Mouse (Mus musculus): ENCODE measurements around the gene Acaa1b.

Acaa1b gene

GRCm38 (mm10) chr9:119144696-119145095, 12.2 kb downstream of the Acaa1b start:
- no peak for DNase-seq (ENCODE audit: extremely low read depth, low read depth)

GRCm38 (mm10) chr9:119143372-119143771, 13.5 kb downstream of the Acaa1b start:
- no peak for DNase-seq (ENCODE audit: extremely low read depth, low read depth)

- no peak for DNase-seq (ENCODE audit: extremely low read depth, low read depth)
Observed at GRCm38 (mm10) chr9:119142066-119142465, 14.8 kb downstream of the Acaa1b start.

- DNase-seq (ENCODE audit: extremely low read depth, low read depth) = no peak
Observed at GRCm38 (mm10) chr9:119138836-119139235, 18.1 kb downstream of the Acaa1b start.

GRCm38 (mm10) chr9:119130692-119131091, 26.2 kb downstream of the Acaa1b start:
- peak; percentile 33 for DNase-seq (ENCODE audit: extremely low read depth, low read depth)

- no peak for DNase-seq (ENCODE audit: extremely low read depth, low read depth)
Observed at GRCm38 (mm10) chr9:119128436-119129181, 28.3 kb downstream of the Acaa1b start.

- no peak for DNase-seq (ENCODE audit: extremely low read depth, low read depth)
Observed at GRCm38 (mm10) chr9:119122596-119123369, 34.1 kb downstream of the Acaa1b start.

GRCm38 (mm10) chr9:119120168-119120560, 36.7 kb downstream of the Acaa1b start:
- DNase-seq (ENCODE audit: extremely low read depth, low read depth) = no peak

- no peak for DNase-seq (ENCODE audit: extremely low read depth, low read depth)
Observed at GRCm38 (mm10) chr9:119119409-119120167, 37.3 kb downstream of the Acaa1b start.

GRCm38 (mm10) chr9:119114911-119115310, 42.0 kb downstream of the Acaa1b start:
- DNase-seq (ENCODE audit: extremely low read depth, low read depth) = no peak

- no peak for DNase-seq (ENCODE audit: extremely low read depth, low read depth)
Observed at GRCm38 (mm10) chr9:119110640-119111039, 46.3 kb downstream of the Acaa1b start.

GRCm38 (mm10) chr9:119109685-119110353, 47.1 kb downstream of the Acaa1b start:
- no peak for DNase-seq (ENCODE audit: extremely low read depth, low read depth)

- peak; percentile 43 for DNase-seq (ENCODE audit: extremely low read depth, low read depth)
Observed at GRCm38 (mm10) chr9:119107566-119107965, 49.3 kb downstream of the Acaa1b start.

- no peak for DNase-seq (ENCODE audit: extremely low read depth, low read depth)
Observed at GRCm38 (mm10) chr9:119102783-119103113, 54.1 kb downstream of the Acaa1b start.

- peak; percentile 91 for DNase-seq (ENCODE audit: extremely low read depth, low read depth)
Observed at GRCm38 (mm10) chr9:119101992-119102782, 54.7 kb downstream of the Acaa1b start, which contains the start of gene Dlec1. Dlec1 (plus strand) TSS chr9:119102478.

GRCm38 (mm10) chr9:119100177-119100898, 56.6 kb downstream of the Acaa1b start:
- no peak for DNase-seq (ENCODE audit: extremely low read depth, low read depth)

All from MEL-GATA-1-ER (cell line).